Mouse (Mus musculus): ENCODE measurements at regions not wholly inside any gene's neighbourhood (a gene's known extent, or its start where the extent isn't known, plus 50 kb on each side); places are given as distances from the start of the nearest gene placed in this dataset.

DNA sequence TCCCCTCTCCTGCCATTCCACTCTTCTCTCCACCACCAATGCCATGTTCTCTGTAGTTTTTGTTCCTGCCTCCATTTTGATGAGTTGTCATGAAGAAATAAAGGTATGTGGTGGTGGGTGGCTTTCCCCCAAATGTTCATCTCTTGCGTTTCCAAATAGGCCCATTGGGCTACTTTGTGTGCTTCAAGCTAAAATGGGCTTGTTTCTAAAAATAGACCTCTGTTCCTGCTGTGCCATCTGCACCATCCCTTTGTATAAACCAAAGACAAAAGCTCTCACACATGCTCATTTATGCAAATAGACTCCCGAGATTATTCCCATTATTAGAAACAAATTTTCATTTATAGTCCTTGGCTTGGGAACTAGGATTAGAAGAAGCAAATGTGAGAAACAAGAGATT, 264.3 kb upstream of the Kcnj16 start:
- intact Hi-C loops (cut with DNase I; ENCODE audit: low total_unique reads): no loop called here
- DNase-seq: no peak

DNA sequence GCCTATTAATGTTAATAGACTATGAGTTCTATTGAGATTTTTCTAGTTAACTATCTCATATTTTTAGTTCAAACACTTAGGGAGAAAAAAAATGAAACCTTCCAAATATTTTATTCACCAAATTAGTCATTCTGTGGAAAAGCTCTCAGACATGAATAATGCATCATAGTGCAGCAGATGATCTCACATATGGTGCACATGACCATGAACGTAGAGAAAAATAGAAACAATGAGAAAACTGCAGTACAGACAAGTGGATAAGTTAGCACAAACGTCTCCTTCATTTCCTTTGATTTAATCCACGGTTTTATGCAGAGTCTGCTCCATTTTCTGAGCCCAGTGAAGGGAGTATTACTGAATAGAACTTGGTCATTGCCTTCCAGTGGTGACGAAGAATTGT, 260.5 kb upstream of the Kcnj16 start:
- intact Hi-C loops (cut with DNase I; ENCODE audit: low total_unique reads): no loop called here

GRCm38 (mm10) chr11:110715300-110715699, 252.5 kb upstream of the Kcnj16 start:
- intact Hi-C loops (cut with DNase I; ENCODE audit: low total_unique reads): no loop called here
- no peak for DNase-seq

More for the DNA sequence above, 260.5 kb upstream of the Kcnj16 start:
- no peak for DNase-seq

GRCm38 (mm10) chr11:110716369-110716768, 251.5 kb upstream of the Kcnj16 start:
- intact Hi-C loops (cut with DNase I; ENCODE audit: low total_unique reads): no loop called here
- DNase-seq: no peak

DNA sequence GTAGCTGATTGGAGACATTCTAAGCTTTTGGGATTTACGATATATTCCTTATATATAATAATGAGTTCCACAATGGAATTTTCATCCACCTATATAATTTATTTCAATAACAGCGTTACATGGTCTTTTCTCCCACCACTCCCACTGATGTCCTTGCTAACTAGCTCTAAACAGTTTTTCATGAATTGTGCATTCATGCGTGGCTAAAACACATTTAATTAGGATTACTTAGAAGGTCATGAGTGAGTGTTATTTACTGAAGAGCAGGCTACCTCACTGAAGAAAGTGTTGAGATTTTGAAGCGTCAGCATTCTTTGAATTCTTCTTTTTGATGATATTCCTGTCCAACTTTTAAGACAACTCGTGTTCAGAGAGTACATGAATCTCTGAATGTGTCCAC, 245.1 kb upstream of the Kcnj16 start:
- DNase-seq: no peak
- intact Hi-C loops (cut with DNase I; ENCODE audit: low total_unique reads): no loop called here

- intact Hi-C loops (cut with DNase I; ENCODE audit: low total_unique reads): no loop called here
- DNase-seq: no peak
Measured at GRCm38 (mm10) chr11:110723971-110724370, 243.9 kb upstream of the Kcnj16 start.

DNA sequence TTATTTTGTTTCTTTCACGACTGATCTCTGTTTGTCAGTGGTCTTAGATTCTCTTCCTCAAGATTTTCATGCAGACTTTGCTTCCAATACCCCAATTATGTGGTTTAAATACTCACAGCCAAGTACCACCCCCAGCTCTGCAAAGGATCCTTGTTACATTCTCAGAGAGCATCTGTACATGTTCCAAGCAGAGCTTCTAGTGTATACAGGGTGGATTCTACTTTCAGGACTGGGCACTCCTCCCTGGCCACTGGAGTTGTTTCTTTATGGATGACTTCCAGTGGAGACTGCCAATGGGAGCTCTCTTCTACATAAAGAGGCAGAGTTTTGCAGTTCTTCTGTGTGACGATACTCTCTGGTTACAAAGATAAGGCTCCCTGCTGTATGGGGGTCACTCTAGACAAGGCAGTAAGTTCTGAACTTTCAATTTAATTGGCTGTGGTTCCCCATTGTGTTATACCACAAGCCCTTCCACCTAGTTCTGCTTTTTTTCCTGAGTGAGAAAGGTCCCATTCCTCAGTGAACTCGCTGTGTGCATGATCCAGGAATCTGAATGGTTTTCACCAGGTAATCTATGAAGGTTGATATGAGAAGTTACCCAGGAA, 240.4 kb upstream of the Kcnj16 start:
- intact Hi-C loops (cut with DNase I; ENCODE audit: low total_unique reads): no loop called here
- no peak for DNase-seq

DNA sequence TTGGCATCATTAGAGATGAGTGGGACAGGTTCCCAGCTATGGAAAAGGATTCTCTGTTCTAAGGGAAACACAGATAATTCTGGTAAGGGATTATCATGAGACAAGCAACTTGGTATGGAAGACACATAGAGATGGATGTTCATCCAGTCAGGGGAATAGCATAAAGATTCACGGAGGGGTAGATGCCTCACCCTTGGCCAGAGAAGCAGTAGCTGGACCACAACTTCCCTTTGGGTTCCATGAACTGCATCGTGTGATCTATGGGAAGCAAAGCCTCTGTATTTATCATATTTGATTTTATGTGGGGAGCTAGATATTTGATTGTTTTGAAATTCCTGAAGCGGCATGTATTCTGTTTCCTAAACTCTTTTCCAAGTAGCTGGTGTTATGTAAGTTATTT, 236.3 kb upstream of the Kcnj16 start:
- intact Hi-C loops (cut with DNase I; ENCODE audit: low total_unique reads): no loop called here
- no peak for DNase-seq

DNA sequence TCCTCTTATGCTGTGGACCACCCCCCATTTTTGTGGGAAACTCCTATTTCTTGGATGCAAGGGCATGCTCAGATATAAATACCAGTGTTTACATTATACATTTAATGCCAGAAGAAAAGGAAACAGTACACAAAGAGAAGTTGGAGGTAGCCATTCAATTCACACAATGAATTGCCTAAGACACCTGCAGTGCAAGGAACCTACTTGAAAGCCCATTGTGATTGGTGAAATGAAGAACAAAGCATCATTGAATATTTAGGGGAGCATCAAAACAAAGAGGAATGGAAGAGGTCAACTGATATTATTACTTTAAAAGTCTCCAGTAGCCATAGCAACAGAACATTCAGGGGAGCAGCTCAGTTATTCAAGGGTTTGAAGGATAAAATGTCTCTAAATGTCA, 193.7 kb upstream of the Kcnj16 start:
- DNase-seq: no peak
- intact Hi-C loops (cut with DNase I; ENCODE audit: low total_unique reads): no loop called here

DNA sequence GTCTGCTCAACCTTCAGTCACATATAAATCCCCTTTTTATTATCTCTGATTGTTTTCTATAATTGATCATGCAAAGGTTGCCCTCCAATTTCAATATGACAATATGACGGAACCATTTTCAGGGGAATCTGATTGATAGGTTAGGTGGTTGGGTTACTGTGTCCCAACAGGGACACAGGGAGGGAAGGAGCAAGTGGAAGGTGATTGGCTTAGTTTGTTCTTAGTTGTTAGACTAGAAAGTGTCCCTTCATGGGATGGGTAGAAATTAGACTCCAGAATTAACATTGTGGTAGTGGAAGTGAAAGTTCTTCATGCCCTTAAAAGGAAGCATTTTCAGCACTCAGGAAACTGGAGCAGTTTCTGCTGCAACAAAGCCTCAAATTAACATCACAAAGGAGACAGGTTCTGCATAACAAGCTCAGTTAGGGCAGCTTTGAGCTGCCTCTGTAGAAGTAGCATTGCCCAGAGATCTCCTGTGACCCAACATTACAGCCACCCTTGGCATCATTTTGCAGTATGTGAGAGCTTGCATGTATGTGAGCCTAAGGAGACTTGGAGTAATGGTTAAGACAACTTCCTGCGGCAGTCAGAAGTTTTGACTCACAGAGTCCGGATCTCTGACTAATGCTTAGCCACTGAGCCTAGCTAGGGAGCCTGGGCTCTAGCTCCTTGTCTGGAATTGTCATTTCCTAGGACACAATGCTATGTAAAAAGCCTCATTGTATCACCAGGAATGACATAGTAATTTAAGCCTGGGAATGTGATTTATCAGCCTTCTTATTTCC, 186.1 kb upstream of the Kcnj16 start:
- intact Hi-C loops (cut with DNase I; ENCODE audit: low total_unique reads): no loop called here
- no peak for DNase-seq

DNA sequence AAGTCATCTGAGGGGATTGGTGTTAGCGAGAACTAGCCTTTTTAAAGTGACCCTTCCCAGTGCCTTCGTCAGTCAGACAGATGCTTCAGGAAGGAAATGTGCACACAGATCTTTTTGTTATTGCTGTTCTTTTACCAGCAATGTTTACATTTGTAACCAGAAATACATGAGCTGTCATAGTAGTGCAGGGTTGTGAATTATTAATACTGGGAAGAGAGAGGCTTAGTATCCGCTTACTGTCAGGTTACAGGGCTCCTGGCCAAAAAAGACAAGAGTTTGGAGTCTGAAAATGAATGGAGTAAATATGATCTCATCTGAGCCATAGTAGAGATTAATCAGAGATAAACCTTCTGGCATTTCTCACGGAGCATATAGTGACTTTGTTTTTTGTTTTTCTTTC, 178.3 kb upstream of the Kcnj16 start:
- intact Hi-C loops (cut with DNase I; ENCODE audit: low total_unique reads): no loop called here

DNA sequence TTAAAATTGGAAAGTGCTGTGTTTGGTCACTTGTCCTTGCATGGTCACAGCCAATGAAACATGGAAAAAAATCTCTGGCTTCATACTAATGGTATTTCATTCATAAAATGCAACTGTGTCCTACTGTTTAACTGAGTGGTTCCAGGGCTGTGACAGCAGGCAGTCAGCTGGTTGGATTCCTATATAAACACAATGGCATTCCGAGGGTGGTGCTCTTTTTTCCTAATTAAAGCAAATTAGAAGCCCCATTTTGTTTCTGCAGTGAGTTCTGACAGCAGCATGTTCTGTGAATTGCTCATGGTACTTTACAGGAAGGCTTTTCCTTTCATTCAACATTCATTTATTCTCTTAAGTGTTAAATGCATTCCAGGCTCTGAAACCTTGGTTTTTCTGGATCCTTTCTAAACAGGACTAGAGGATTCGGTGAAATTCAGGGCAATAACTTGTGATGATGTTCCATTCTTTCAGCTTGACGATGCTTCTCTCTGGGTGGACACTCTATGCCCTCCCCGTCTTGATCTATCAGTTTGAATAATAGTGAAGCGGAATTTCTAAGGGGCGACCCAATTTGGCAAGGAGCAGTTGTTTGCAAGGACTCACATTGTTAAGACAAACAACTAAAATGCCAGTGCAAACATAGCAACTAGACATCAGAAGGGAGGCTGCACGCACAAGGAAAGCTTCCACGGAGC, 167.8 kb upstream of the Kcnj16 start:
- DNase-seq: no peak
- intact Hi-C loops (cut with DNase I; ENCODE audit: low total_unique reads): no loop called here

More for the DNA sequence above, 178.3 kb upstream of the Kcnj16 start:
- DNase-seq: no peak

- intact Hi-C loops (cut with DNase I; ENCODE audit: low total_unique reads): no loop called here
- DNase-seq: no peak
Measured at GRCm38 (mm10) chr11:110802013-110802412, 165.8 kb upstream of the Kcnj16 start.

- intact Hi-C loops (cut with DNase I; ENCODE audit: low total_unique reads): no loop called here
- DNase-seq: no peak
Measured at GRCm38 (mm10) chr11:110804079-110804478, 163.8 kb upstream of the Kcnj16 start.

GRCm38 (mm10) chr11:110813137-110813536, 154.7 kb upstream of the Kcnj16 start:
- peak; percentile 10 for DNase-seq
- intact Hi-C loops (cut with DNase I; ENCODE audit: low total_unique reads): no loop called here

- DNase-seq: no peak
- intact Hi-C loops (cut with DNase I; ENCODE audit: low total_unique reads): no loop called here
Measured at GRCm38 (mm10) chr11:110814732-110815131, 153.1 kb upstream of the Kcnj16 start.

GRCm38 (mm10) chr11:110815206-110815605, 152.6 kb upstream of the Kcnj16 start:
- intact Hi-C loops (cut with DNase I; ENCODE audit: low total_unique reads): no loop called here
- peak; percentile 4 for DNase-seq

- DNase-seq: no peak
- intact Hi-C loops (cut with DNase I; ENCODE audit: low total_unique reads): no loop called here
Measured at GRCm38 (mm10) chr11:110828584-110828983, 139.2 kb upstream of the Kcnj16 start.

GRCm38 (mm10) chr11:110836688-110837087, 131.1 kb upstream of the Kcnj16 start:
- intact Hi-C loops (cut with DNase I; ENCODE audit: low total_unique reads): no loop called here
- no peak for DNase-seq

DNA sequence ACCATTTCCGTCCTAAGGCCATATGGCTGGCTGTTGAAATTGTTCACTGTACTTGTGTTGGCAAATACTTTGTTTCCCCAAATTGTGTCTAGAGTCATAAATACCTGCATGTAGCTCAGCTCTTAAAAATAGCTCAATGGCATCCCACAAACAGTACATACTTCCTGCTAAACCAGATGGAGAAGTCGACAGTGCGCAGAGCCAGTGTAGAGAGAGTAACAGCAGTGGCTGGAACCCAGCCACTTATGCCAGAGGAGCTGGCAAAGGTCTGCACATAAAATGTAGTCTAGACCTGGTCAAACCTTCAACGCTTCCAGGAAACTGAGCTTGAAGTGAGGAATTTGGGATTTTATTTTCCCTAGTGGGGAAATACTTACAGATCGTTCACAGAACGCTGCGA, 128.5 kb upstream of the Kcnj16 start:
- intact Hi-C loops (cut with DNase I; ENCODE audit: low total_unique reads): no loop called here

DNA sequence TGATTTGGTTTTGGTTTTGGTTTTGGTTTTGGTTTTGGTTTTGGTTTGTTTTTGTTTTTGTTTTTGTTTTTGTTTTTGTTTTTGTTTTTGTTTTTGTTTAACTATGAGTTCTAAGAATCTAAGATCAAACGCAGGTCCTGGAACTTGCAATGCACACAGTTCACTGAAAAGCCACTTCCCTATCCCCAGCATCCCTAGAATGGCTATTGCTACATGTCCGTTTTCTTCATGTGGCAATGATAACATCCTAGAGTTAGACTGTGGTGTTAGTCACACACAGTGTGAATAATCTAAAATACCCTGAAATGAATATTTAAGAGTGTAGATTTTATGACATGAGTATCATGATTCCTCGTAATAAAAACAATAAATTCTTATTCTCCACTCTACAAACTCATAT, 99.5 kb upstream of the Kcnj16 start:
- intact Hi-C loops (cut with DNase I; ENCODE audit: low total_unique reads): no loop called here
- DNase-seq: no peak

More for the DNA sequence above, 128.5 kb upstream of the Kcnj16 start:
- peak; percentile 4 for DNase-seq

All from gastrocnemius, postnatal 14 days (tissue).